Mouse (Mus musculus): ENCODE data around the gene Msi2.

DNA sequence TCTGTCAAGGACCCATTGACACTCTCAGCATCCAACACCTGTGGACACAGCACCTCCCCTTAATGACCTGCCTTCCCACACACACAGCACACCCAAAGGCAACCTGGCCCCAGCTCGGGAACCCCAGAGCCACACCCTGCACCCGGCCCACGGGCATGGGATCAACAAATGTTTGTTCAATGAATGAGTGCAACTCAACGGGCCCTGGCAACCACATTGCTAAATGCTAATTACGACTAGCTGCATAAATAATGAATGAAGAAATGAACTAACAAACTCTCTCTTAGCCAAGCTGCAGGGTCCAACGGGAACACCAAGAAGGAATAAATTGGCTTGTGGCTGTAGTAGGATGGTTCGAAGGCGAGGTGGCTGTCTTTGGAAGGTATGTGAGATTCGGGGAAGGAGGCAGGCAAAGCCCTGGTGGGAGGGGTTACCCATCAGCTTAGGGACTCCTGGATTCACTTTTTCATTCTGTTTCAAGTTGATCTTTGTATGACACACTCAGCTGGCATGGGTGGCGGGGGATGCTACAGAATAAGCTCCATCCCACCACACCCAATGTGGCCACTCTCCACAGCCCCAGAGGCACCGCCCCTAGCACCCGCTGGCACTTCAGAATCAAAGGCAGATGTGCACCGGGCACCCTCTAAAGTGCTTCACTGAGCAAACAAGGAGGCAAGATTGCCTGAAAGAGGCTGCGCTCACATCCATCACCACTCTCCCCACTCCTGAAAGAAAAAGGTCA lies 35.1 kb downstream of the Msi2 start:
- TF ChIP-seq CTCF (IDR thresholded peaks at IDR 0.05; ENCODE audit: low read depth, low read length) (no peak), GATA1 (IDR thresholded peaks at IDR 0.05; ENCODE audit: borderline replicate concordance, low read length) (no peak), GATA2 (IDR thresholded peaks at IDR 0.05; ENCODE audit: borderline replicate concordance, low read depth, low read length) (no peak), POLR2AphosphoS5 (IDR thresholded peaks at IDR 0.05; ENCODE audit: insufficient replicate concordance, low read depth, low read length) (no peak)
